In genomic region chr11:58301837-58302754, GRCm38 (mm10) we compare ENCODE assay signal across 7 mouse cellular contexts. TPM values are rescaled to one million over a fixed set of nuclear protein-coding genes. Genes with fewer than 3 reads are reported as not detected.
DNase-seq lines count a peak whose midpoint lies in the region; ATAC-seq lines count a peak whose summit lies in the region.

No protein-coding gene starts in this region.

- H3K4me2 ChIP-seq in intestine, embryonic 16.5 days (ENCODE audit: low read depth, low read length): peak overlapping the region; percentile 59
- H3K4me2 ChIP-seq in midbrain, embryonic 11.5 days: peak overlapping the region; percentile 55

- peak overlapping the region; percentile 79 for H3K9ac ChIP-seq in intestine, embryonic 16.5 days (ENCODE audit: low read depth, low read length)
- H3K9ac ChIP-seq in midbrain, embryonic 11.5 days (ENCODE audit: low read length): peak overlapping the region; percentile 68

- peak overlapping the region; percentile 95 for H3K27ac ChIP-seq in intestine, embryonic 16.5 days (ENCODE audit: low read length)
- H3K27ac ChIP-seq in midbrain, embryonic 11.5 days (ENCODE audit: low read depth, low read length): peak overlapping the region; percentile 85

- peak; percentile 94 for ATAC-seq in intestine, embryonic 16.5 days
- ATAC-seq in midbrain, embryonic 11.5 days (ENCODE audit: low FRiP score): peak; percentile 91

- H3K4me1 ChIP-seq in intestine, embryonic 16.5 days (ENCODE audit: control insufficient read depth, insufficient read depth, low read length): peaks cover 14% of the 10 kb centered on the region
- peaks cover 9% of the 10 kb centered on the region; the same call in 1 of the 2 replicates for H3K4me1 ChIP-seq in midbrain, embryonic 11.5 days (ENCODE audit: control insufficient read depth, insufficient read depth, low read length)

- intact Hi-C loops in left cerebral cortex, postnatal 36 days (cut with DNase I): loop anchor here (5.0 to 10.0 kb wide), 3 partner anchors 130 to 347 kb away; partner anchors contain the start of genes Cnot8 and Mrpl22

- peak; percentile 98 for DNase-seq in adrenal gland, adult 8-10 months
- DNase-seq in embryo, embryonic 9.5 days (ENCODE audit: extremely low spot score): peak; percentile 100
- DNase-seq in gastrocnemius, postnatal 4 days (ENCODE audit: low spot score in 2 of 2): peak; percentile 85 to 90
- peak; percentile 99 to 100 for DNase-seq in left cerebral cortex, postnatal 36 days (ENCODE audit: low spot score in 2 of 2)
- DNase-seq in midbrain, embryonic 11.5 days (ENCODE audit: low spot score, missing footprints): peak; percentile 100
- DNase-seq in skeletal muscle tissue, adult 2 months (ENCODE audit: low read depth, low spot score): peak; percentile 98

- no peaks in the 10 kb centered on the region for H3K36me3 ChIP-seq in intestine, embryonic 16.5 days (ENCODE audit: control insufficient read depth, insufficient read depth, low read length)
- no peaks in the 10 kb centered on the region for H3K36me3 ChIP-seq in midbrain, embryonic 11.5 days (ENCODE audit: control insufficient read depth, insufficient read depth, low read length)

- H3K9me3 ChIP-seq in intestine, embryonic 16.5 days (ENCODE audit: control insufficient read depth, low read length): no peaks in the 10 kb centered on the region
- no peaks in the 10 kb centered on the region for H3K9me3 ChIP-seq in midbrain, embryonic 11.5 days (ENCODE audit: control insufficient read depth, low read length)

- under 1% methylated on average over 36 of the region's 36 CpGs for WGBS in intestine, embryonic 16.5 days
- under 1% methylated on average over 36 of the region's 36 CpGs for WGBS in midbrain, embryonic 11.5 days

- no peaks in the 10 kb centered on the region for H3K27me3 ChIP-seq in intestine, embryonic 16.5 days (replicated peaks; ENCODE audit: control insufficient read depth, insufficient read depth, low read length)
- no peaks in the 10 kb centered on the region for H3K27me3 ChIP-seq in midbrain, embryonic 11.5 days (ENCODE audit: control insufficient read depth, insufficient read depth, low read length)

- H3K4me3 ChIP-seq in intestine, embryonic 16.5 days (ENCODE audit: low read length): peak overlapping the region; percentile 70
- peak overlapping the region; percentile 57 for H3K4me3 ChIP-seq in midbrain, embryonic 11.5 days (ENCODE audit: low read depth, low read length)

RNA-seq across cellular contexts. Expression of gene Zfp692, which starts 4.8 kb away (rescaled TPM):
- 10 to 100 TPM in 3 of 4 experiments, 1 to 10 TPM in 1; 9.6 to 26.7 (median 17.0) TPM for total RNA-seq in adrenal gland, adult 8-10 months (2022)
- 1 to 10 TPM; 6.1 to 6.9 TPM for total RNA-seq in gastrocnemius, postnatal 4 days (2021)
- polyA plus RNA-seq in intestine, embryonic 16.5 days (2015; fragmentation: Nextera tagmentation; extraction: Ambion mirVana): 20.7 and 22.0 TPM in 2 replicates
- 10 to 100 TPM; 17.8 to 31.5 TPM for total RNA-seq in left cerebral cortex, postnatal 36 days (2021)
- polyA plus RNA-seq in midbrain, embryonic 11.5 days (2014; fragmentation: Nextera tagmentation; extraction: Ambion mirVana): 13.2 and 13.4 TPM in 2 replicates

RNA-seq across cellular contexts. Expression of gene 4930438A08Rik, which starts 27.5 kb away (rescaled TPM):
- total RNA-seq in adrenal gland, adult 8-10 months (2022): not detected
- total RNA-seq in gastrocnemius, postnatal 4 days (2021): not detected
- polyA plus RNA-seq in intestine, embryonic 16.5 days (2015; fragmentation: Nextera tagmentation; extraction: Ambion mirVana): not detected in 2 replicates
- not detected for total RNA-seq in left cerebral cortex, postnatal 36 days (2021)
- not detected in 2 replicates for polyA plus RNA-seq in midbrain, embryonic 11.5 days (2014; fragmentation: Nextera tagmentation; extraction: Ambion mirVana)

RNA-seq across cellular contexts. Expression of gene Zfp672, which starts 28.0 kb away (rescaled TPM):
- total RNA-seq in adrenal gland, adult 8-10 months (2022): 10 to 100 TPM; 44.3 to 65.6 (median 54.7) TPM
- total RNA-seq in gastrocnemius, postnatal 4 days (2021): 10 to 100 TPM; 34.3 to 40.7 TPM
- polyA plus RNA-seq in intestine, embryonic 16.5 days (2015; fragmentation: Nextera tagmentation; extraction: Ambion mirVana): 35.4 and 35.5 TPM in 2 replicates
- 10 to 100 TPM; 42.5 to 57.4 TPM for total RNA-seq in left cerebral cortex, postnatal 36 days (2021)
- 22.8 and 22.9 TPM in 2 replicates for polyA plus RNA-seq in midbrain, embryonic 11.5 days (2014; fragmentation: Nextera tagmentation; extraction: Ambion mirVana)

RNA-seq across cellular contexts. Expression of gene Sh3bp5l, which starts 28.4 kb away (rescaled TPM):
- 10 to 100 TPM; 53.5 to 58.2 (median 55.9) TPM for total RNA-seq in adrenal gland, adult 8-10 months (2022)
- 10 to 100 TPM; 31.0 to 36.5 TPM for total RNA-seq in gastrocnemius, postnatal 4 days (2021)
- 28.3 TPM in 2 replicates for polyA plus RNA-seq in intestine, embryonic 16.5 days (2015; fragmentation: Nextera tagmentation; extraction: Ambion mirVana)
- total RNA-seq in left cerebral cortex, postnatal 36 days (2021): 10 to 100 TPM; 53.6 to 57.8 TPM
- polyA plus RNA-seq in midbrain, embryonic 11.5 days (2014; fragmentation: Nextera tagmentation; extraction: Ambion mirVana): 26.8 and 34.2 TPM in 2 replicates

Comparison
In these comparisons a context has a peak if more than half of its experiments do, and no peak if none do; other contexts are left out.
1. Peak in every context shown above with its lines: DNase-seq, ATAC-seq, H3K4me3 ChIP-seq and H3K27ac ChIP-seq.